Mouse (Mus musculus): ENCODE measurements around the gene Lsm7.

The Lsm7 gene

GRCm38 (mm10) chr10:80812391-80813041 lies 42.5 kb downstream of the Lsm7 start:
- DNase-seq (ENCODE audit: low spot score): no peak

GRCm38 (mm10) chr10:80810084-80810483 lies 44.9 kb downstream of the Lsm7 start:
- DNase-seq (ENCODE audit: low spot score): no peak

DNA sequence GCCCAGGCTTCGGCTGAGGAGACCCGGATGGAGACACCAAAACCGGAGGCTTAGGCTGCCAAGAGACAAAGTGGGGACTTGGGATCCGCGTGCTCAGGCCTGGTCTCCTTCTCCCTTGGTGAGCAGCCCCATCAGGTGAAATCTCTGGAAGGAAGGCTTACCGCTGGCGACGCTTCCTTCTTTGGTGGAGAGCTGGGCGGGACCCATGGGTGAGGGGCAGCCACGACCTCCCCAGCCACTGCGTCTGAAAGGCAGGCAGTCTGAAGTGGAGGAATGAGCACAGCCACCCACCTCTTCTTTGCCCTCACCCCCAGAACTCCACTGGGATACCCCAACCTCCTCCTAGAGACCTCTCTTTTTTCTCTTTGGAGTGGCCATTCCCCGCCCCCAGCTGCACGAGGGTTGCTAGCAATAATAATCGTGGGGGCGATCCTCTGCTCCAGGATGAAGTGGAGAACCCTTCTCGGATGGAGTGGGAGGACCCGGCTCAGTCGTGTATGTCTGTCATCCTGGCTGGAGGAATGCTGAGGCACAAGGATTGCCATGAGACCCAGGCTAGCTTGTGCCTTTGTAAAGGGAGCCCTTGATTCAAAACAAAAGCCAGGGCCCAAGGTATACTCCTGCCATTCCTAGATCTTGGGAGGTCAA lies 45.9 kb downstream of the Lsm7 start:
- no peak for DNase-seq (ENCODE audit: low spot score)

GRCm38 (mm10) chr10:80808099-80808984 lies 46.7 kb downstream of the Lsm7 start:
- no peak for DNase-seq (ENCODE audit: low spot score)

DNA sequence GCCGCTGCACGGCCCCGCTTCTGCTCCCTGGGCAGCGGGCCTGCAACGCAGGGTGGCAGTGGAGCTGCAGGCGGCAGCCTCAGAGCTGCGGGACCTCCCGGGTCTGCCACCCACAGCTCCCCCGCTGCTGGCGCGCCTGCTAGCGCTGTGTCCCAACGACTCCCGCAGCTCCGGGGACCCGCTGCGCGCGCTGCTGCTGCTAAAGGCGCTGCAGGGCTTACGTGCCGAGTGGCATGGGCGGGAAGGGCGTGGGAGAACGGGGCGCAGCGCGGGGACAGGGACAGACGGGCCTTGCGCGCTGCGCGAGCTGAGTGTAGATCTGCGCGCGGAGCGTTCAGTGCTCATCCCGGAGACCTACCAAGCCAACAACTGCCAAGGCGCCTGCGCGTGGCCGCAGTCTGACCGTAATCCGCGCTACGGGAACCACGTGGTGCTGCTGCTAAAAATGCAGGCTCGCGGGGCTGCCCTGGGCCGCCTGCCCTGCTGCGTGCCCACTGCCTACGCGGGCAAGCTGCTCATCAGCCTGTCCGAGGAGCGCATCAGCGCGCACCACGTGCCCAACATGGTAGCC lies 47.9 kb downstream of the Lsm7 start:
- peak; percentile 72 for DNase-seq (ENCODE audit: low spot score)

DNA sequence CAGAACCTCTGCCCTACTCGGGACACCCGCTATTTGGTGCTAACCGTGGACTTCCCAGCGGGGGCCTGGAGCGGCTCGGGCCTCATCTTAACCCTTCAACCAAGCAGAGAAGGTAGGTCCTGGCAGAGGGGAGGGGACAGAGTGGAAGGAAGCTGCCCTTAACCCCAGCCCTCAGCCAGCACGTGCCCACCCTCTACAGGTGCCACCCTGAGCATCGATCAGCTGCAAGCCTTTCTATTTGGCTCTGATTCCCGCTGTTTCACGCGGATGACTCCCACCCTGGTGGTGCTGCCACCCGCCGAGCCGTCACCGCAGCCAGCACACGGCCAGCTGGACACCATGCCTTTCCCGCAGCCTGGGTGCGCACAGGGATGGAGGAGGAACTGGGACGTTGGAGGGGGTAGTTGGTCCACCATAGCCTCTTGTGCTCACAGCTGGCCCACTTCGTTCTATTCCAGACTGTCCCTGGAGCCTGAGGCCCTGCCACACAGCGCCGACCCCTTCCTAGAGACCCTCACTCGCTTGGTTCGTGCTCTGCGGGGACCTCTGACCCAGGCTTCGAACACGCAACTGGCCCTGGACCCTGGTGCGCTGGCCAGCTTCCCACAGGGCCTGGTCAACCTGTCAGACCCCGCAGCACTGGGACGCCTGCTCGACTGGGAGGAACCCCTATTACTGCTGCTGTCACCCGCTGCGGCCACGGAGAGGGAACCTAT lies 48.5 kb downstream of the Lsm7 start:
- no peak for DNase-seq (ENCODE audit: low spot score)

DNA sequence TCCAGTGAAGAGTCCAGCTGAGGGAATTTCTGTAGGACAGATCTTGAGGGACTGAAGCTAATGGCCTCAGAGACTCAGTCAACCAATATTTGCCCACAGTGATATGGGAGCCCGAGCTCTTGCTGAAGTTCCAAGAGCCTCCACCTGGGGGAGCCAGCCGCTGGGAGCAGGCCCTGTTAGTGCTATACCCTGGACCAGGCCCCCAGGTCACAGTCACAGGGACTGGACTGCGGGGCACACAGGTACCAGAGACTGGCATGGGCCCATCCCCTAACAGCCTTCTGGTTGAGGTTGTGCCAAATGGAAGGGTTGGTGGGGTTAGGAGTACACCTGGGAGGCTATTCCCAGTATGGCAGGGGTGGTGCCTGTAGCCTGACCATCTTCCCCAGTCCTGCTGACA lies 49.1 kb downstream of the Lsm7 start:
- peak; percentile 78 for DNase-seq (ENCODE audit: low spot score)

DNA sequence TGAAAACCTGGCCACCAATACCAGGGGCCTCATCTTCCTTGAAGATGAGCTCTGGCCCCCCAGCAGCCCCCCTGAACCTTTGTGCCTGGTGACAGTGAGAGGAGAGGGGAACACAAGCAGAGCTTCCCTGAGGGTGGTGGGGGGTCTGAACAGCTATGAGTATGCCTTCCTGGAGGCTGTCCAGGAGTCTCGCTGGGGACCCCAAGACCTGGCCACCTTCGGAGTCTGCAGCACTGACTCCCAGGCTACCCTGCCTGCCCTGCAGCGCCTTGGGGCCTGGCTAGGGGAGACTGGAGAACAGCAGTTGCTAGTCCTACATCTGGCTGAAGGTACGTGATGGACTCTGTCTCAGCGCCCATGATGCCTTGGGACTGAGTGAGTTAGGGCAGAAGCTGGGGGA lies 49.7 kb downstream of the Lsm7 start:
- no peak for DNase-seq (ENCODE audit: low spot score)

GRCm38 (mm10) chr10:80804916-80805315 lies 50.1 kb downstream of the Lsm7 start, which contains the start of gene Amh:
TSS of gene Amh (plus strand) at chr10:80805243.
- no peak for DNase-seq (ENCODE audit: low spot score)

GRCm38 (mm10) chr10:80804340-80804739 lies 50.7 kb downstream of the Lsm7 start:
- no peak for DNase-seq (ENCODE audit: low spot score)

DNA sequence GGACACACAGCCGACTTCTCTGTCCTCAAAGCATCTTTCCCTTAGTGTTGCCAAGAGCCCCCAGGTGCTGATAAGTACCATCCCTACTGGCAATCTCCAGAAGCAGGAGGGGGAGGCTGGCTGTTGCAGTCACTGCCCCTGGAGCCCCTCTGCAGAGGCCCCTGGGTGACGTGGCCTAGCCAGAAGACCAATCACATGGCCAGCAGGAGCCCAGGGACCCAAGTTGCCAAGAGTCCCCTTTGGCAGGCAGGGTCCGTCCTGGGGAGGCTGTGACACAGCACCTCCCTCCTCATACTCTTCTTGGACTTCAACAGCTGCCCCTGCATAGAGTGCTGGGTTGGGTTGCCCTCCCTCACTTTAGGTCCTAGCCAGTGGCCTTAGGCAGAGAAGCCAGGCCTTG lies 52.0 kb downstream of the Lsm7 start:
- no peak for DNase-seq (ENCODE audit: low spot score)
